Mouse (Mus musculus): ENCODE results near the gene Vipr1. TPM values are rescaled to one million over a fixed set of nuclear protein-coding genes. Genes with fewer than 3 reads are reported as not detected.
"Not testable (repeated sequence)": the region's sequence is repeated elsewhere in the genome, so short reads cannot be mapped to it uniquely, and the experiment has no call there.

Vipr1 gene
- 15.4 and 16.9 TPM in 2 replicates for polyA plus RNA-seq (2012; rRNA removed)

DNA sequence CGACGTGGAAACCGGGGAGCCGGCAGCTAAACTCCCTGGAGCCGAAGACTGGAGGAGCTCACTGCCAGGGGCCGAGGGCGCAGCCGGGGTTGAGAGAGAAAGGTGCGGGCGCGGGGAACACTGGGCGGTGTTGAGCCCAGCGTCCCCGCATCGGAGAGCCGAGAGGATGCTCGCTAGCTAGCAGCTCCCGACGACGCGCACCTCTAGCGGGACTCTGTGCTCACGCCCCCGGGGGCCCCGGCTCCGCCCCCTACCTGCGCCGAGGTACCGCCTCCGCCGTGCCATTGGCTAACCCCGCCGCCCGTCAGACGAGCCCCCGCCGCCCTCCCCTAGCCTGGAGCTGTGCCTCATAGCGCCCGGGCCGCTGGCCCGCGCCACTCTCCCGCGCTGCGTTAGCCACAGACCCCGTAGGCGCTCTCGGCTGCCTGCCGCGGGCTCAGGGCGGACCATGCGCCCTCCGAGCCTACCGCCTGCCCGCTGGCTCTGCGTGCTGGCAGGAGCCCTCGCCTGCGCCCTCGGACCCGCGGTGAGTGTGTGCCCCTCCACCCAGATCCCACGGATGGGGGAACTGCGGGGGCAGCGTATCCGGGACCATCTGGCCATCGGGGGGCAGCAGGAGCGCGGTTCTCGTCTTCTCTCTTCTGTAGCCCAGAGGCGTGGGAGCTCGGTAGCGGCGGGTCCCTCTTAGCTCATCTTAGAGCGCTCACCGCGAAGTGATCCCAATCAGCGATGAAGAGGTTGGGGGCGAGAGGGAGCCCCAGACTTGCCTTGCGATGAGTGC, at the start of gene Vipr1:
Vipr1 (plus strand) TSS at position 316 of the 781 bp plus-strand sequence.
- peak; percentile 59 to 88 for DNase-seq (ENCODE audit: extremely low spot score in 1 of 2, low spot score in 1 of 2)

- DNase-seq (ENCODE audit: extremely low spot score in 1 of 2, low spot score in 1 of 2), result peak; percentile 27 to 57
These were observed 49.5 kb upstream of the Vipr1 start for GRCm38 (mm10) chr9:121592948-121593550.

GRCm38 (mm10) chr9:121593768-121594167, 48.7 kb upstream of the Vipr1 start:
- DNase-seq (ENCODE audit: extremely low spot score in 1 of 2, low spot score in 1 of 2), result not testable (repeated sequence)

- DNase-seq (ENCODE audit: extremely low spot score in 1 of 2, low spot score in 1 of 2), result no peak
These were observed 47.7 kb upstream of the Vipr1 start for GRCm38 (mm10) chr9:121594771-121595170.

DNA sequence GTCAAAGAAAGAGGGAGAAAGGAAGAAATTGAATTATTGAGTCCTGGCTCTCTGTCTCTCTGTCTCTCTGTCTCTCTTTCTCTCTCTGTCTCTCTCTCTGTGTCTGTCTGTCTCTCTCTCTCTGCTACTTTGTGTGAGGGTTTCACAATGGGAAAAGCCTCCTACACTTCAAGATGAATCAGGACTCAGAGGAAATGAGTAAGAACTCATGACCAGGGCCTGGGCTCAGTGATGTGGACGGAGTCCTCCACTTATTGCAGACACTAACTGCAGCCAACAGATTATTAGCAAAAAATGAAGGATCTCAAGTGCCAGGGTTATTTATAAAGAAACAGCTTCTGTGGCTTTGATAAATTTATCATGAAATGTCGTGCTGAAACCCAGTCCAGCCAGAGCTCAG, 44.4 kb upstream of the Vipr1 start:
- DNase-seq (ENCODE audit: extremely low spot score in 1 of 2, low spot score in 1 of 2), result no peak

GRCm38 (mm10) chr9:121599551-121599950, 43.0 kb upstream of the Vipr1 start:
- peak in 1 of 2 experiments; percentile 20 for DNase-seq (ENCODE audit: extremely low spot score in 1 of 2, low spot score in 1 of 2)

DNA sequence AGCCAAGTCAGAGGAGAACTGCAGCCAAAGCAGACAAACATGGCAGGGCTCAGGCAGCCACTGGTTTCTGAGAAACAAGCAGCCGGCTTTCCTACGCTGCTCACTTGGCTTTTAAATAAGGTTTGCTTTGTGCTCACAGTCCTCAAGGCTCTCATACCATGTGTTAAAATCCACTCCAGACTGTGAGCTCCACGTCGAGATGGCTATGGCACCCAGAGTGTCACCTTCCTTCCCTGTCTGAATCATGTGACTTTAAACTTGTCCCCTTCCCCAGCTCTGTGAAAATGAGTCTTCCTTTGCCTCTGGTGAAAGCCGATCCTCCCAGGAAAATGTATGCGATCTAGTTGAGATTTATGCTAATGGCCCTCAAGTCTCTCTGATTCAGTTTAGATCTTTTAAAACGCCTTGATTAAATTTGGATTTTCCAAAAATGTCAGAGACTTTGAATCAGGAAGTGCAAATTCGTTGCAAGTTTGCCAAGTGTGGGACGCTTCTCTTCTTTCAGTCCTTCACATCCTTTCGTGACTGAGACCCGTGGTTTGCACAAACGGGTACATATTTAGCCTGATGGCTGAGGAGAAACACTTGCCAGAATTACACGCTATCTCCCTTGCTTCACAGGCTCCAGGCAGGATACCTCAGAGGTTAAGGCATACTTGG, 42.2 kb upstream of the Vipr1 start:
- DNase-seq (ENCODE audit: extremely low spot score in 1 of 2, low spot score in 1 of 2), result peak; percentile 67 to 84

DNA sequence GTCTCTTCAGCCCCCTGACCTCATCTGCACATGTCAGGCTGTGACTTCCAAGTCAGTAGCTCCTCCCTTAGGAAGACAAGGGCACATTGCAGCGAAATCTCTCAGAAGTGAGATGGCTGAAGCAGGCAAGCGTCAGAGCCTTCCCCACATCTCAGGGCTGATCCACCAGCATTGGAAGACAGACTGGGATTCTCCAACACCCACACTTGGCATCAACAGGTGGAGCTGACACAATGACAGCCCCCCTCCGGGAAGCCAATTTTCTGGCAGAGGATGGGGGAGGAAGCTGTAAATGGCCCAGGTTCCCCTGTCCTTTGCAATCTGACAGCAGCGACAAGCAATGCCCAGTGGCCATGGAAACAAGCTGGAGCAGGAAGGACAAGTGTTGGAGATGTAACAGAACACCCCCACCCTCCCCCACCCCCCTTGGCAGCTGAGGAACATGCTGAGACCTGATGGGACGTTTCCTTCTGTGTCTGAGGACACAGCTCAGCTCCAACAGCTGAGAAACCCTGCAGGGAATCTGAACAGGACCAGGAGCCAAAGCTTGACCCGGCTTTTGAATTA, 41.6 kb upstream of the Vipr1 start:
- DNase-seq (ENCODE audit: extremely low spot score in 1 of 2, low spot score in 1 of 2), result peak; percentile 55 to 72

- DNase-seq (ENCODE audit: extremely low spot score in 1 of 2, low spot score in 1 of 2), result no peak
These were observed 40.1 kb upstream of the Vipr1 start for GRCm38 (mm10) chr9:121602381-121602780.

DNA sequence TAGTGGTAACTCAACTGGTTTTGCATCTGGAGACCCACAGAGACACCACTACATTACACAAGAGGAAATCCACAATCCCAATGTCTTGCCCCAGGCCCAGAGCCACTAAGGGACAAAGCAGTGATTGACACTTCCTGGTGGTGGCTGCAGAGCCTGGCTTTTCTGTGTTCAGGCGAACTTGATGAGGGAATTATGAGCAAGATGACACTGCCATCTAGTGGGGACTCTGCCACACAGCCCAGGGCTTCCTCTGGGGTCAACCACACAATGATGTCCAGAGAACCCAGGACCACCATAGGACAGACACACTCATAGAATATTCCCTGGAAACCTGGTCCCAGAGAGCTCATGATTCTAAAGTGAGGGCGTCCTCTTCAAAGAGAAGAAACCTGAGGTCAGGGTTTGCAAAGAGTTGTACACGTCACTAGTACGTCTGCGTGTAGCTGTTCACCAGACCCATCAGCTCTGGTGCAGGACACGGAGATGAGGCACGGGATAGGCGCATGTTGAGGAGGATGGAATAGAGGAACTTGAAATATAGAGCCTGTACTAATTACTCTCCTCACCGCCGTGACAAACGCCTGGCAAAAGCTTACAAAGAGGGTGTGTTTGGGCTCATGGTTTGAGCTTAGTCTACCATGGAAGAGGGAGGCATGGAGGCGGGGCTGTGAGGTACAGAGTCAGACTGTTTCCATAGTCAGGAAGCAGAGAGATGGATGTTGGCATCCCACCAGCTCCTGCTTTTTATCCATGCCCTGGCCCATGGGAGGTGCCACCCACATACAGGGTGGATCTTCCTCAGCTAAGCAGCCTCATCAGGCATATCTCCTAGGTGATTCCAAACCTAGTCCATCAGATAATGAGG, 36.9 kb upstream of the Vipr1 start:
- DNase-seq (ENCODE audit: extremely low spot score in 1 of 2, low spot score in 1 of 2), result peak; percentile 61 to 91

DNA sequence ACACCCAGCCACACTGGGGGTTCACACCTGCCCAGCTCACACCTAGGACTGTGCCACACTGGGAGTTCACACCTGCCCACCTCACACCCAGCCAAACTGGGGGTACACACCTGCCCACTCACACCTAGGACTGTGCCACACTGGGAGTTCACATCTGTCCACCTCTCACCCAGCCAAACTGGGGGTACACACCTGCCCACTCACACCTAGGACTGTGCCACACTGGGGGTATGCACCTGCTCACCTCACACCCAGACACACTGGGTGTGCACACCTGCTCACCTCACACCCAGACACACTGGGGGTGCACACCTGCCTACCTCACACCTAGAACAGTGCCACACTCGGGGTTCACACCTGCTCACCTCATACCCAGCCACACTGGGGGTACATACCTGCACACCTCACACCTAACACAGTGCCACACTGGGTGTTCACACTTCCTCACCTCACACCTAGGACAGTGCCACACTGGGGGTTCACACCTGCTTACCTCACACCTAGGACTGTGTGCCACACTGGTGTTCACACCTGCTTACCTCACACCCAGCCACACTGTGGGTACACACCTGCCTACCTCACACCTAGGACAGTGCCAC, 35.9 kb upstream of the Vipr1 start:
- no peak for DNase-seq (ENCODE audit: extremely low spot score in 1 of 2, low spot score in 1 of 2)

- DNase-seq (ENCODE audit: extremely low spot score in 1 of 2, low spot score in 1 of 2), result no peak
These were observed 33.1 kb upstream of the Vipr1 start for GRCm38 (mm10) chr9:121609381-121609780.

DNA sequence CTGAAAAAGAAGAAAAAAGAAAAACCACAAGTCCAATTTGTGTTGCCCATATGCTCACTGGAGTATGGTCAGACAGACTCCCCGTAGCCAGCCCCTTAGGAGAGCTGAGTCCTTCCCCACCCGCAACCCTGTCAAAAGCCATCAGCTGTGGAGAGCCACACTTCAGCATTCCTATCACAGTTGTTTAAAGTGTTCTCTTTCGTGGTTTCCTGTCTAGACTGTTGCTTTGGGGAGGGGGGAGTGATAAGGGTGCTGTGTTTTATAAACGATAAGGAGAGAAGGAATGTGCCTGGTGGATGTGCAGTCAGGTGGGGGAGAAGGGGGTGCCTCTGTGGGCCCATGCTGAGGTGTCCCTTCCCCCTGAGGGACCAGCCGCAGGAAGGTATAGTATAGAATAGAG, 29.3 kb upstream of the Vipr1 start:
- no peak for DNase-seq (ENCODE audit: extremely low spot score in 1 of 2, low spot score in 1 of 2)

DNA sequence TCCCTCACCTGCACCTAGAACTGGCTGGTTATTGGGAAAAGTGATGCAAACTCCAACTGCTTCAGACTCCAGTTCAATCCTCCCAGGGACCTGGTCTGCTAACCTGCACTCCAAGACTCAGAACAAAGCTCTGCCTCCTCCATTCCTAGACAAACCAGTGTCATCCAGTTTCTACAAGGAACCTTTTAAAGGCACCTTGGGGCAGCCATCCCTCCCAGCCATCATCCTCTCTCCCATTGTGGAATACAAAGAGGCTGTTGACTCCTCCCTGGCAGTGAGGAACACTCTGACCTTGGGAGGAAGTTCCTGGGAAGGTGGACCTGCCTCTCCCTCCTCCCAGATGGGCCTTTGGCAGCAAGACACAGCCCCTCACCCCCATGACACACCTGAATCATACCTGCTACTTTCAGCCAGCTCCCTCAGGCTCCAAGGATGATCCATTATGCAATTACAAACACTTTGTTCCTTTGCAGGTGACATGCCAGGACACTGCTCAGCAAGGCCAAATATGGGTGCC, 28.2 kb upstream of the Vipr1 start:
- DNase-seq (ENCODE audit: extremely low spot score in 1 of 2, low spot score in 1 of 2), result no peak

DNA sequence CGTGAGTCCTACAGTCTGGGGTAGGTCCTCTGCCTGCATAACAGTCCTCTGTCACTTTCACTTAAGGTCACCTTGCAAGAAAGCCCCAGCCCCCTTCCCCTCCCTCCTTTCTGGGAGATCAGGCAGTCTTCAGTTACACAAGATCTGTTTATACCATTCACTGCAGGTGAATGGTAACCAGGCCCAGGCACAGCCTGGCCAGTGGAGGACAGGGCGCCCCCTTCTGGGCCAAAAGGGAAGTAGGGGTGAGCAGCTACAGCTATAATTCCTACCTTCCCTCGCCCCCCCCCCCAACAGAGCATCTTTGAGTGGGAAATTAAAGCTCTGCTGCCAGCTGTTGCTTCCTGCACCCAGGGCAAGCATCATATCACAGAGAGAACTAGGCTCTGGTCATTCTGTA, 26.0 kb upstream of the Vipr1 start:
- DNase-seq (ENCODE audit: extremely low spot score in 1 of 2, low spot score in 1 of 2), result no peak

DNA sequence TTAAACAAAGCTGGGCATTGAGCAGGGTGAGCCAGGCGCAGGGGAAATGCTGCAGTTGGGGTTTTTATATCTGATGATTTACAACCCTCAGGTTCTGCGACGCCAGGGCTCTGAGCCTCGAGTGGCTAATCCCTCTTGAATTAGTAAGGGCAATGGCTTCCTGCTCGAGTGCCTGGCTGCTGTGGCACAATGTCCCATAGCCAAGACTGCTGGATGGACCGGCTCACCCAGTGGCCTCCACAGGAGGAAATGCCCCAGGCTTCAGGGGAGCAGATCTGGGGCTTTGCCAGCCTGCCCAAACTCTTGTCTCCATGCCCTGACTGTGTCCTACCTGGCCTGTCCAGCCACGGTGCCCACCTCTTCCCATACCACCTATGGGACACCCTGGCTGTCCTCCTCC, 23.1 kb upstream of the Vipr1 start:
- no peak for DNase-seq (ENCODE audit: extremely low spot score in 1 of 2, low spot score in 1 of 2)

DNA sequence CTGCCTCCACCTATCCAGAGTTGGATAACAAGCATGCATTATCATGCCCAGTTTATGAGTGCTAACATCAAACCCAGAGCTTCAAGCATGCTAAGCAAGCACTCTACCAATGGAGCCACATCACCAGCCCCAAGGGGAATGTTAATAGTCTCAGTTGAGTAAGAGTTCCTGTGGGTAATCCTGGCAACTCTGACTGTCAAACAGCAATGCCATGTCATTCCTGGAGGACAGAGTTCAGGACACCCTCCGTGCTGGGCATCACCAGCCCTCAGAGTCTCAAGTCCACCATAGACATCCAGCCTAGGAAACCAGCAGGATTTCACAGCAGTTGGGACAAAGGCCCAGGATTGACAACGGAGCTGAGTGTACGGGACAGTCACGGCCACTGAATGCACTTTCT, 19.3 kb upstream of the Vipr1 start:
- DNase-seq (ENCODE audit: extremely low spot score in 1 of 2, low spot score in 1 of 2), result no peak

DNA sequence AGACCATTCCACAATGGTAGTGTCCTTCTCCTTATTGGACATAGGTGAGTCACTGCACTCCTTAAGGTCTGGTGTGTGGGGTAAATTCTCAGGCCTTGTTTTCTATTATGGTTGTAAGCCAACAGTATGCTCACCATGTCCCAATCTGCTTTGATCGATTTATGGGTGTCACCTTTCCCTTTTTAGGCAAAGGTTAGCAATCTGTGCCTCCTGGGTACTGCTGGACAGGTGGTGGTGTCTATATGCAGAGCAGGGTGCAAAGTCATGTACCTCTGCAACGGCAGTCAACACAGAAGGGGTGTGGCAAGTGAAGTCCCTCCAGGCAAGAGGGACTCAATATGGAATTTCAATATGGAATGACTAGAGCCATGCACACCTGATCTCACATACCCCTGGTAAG, 17.6 kb upstream of the Vipr1 start:
- DNase-seq (ENCODE audit: extremely low spot score in 1 of 2, low spot score in 1 of 2), result no peak

DNA sequence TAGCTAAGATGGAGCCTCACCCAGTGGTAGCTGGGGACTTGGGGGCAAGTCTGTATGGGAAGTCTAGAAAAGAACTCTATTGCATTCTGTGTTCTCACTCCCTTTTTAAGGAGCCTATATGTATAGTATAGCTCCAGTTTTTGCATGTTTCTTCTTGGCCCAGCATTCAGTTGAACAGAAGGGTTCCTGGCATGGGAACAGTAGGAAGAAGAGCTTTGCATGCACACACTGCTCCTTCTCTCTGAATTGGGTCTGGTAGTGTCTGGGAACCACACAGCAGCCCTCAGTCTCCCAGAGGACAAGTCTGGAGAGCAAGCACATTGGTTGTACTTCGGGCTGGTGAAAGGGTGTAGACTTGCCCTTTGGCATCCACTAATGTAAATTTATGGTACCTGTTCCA, 11.9 kb upstream of the Vipr1 start:
- DNase-seq (ENCODE audit: extremely low spot score in 1 of 2, low spot score in 1 of 2), result no peak

- no peak for DNase-seq (ENCODE audit: extremely low spot score in 1 of 2, low spot score in 1 of 2)
These were observed 10.6 kb upstream of the Vipr1 start for GRCm38 (mm10) chr9:121631946-121632345.
